7 mouse cellular contexts compared by ENCODE assay signal in genomic region chr14:25695059-25695458, GRCm38 (mm10). TPM values are rescaled to one million over a fixed set of nuclear protein-coding genes. Genes with fewer than 3 reads are reported as not detected.
DNase-seq lines count a peak whose midpoint lies in the region; ATAC-seq lines count a peak whose summit lies in the region.

No protein-coding gene starts in this region.

- 52% methylated on average over 6 of the region's 6 CpGs for WGBS in embryonic facial prominence, embryonic 14.5 days
- WGBS in limb, embryonic 11.5 days = 66% methylated on average over 6 of the region's 6 CpGs
- 78% methylated on average over 6 of the region's 6 CpGs for WGBS in neural tube, embryonic 15.5 days

- peaks cover 68% of the 10 kb centered on the region for H3K36me3 ChIP-seq in megakaryocyte, embryonic 14.5 days (replicated peaks; ENCODE audit: low read length)
- peaks cover 39% of the 10 kb centered on the region for H3K36me3 ChIP-seq in embryonic facial prominence, embryonic 14.5 days (ENCODE audit: control insufficient read depth, insufficient read depth, low read length)
- peaks cover 6% of the 10 kb centered on the region; the same call in 1 of the 2 replicates for H3K36me3 ChIP-seq in limb, embryonic 11.5 days (ENCODE audit: control insufficient read depth, insufficient read depth, low read length)
- peaks cover 38% of the 10 kb centered on the region for H3K36me3 ChIP-seq in neural tube, embryonic 15.5 days

- H3K4me1 ChIP-seq in megakaryocyte, embryonic 14.5 days = peaks cover 81% of the 10 kb centered on the region
- H3K4me1 ChIP-seq in embryonic facial prominence, embryonic 14.5 days (ENCODE audit: control insufficient read depth, insufficient read depth, low read length) = peaks cover 18% of the 10 kb centered on the region
- H3K4me1 ChIP-seq in limb, embryonic 11.5 days (ENCODE audit: control insufficient read depth, insufficient read depth, low read length) = peaks cover 13% of the 10 kb centered on the region
- peaks cover 29% of the 10 kb centered on the region for H3K4me1 ChIP-seq in neural tube, embryonic 15.5 days

- peak overlapping the region; percentile 74 for H3K9ac ChIP-seq in embryonic facial prominence, embryonic 14.5 days (ENCODE audit: low read depth, low read length)
- peak overlapping the region; percentile 24; the same call in 1 of the 2 replicates for H3K9ac ChIP-seq in limb, embryonic 11.5 days (ENCODE audit: low read length)
- H3K9ac ChIP-seq in neural tube, embryonic 15.5 days (replicated peaks) = peak overlapping the region; percentile 82

- no peak for DNase-seq in embryonic facial prominence, embryonic 14.5 days (ENCODE audit: low spot score)
- DNase-seq in limb, embryonic 11.5 days (ENCODE audit: low spot score) = no peak
- DNase-seq in right cerebral cortex, postnatal 36 days (ENCODE audit: low spot score in 2 of 2) = no peak
- no peak for DNase-seq in cerebellum, postnatal 14 days

- peak overlapping the region; percentile 95 for H3K4me2 ChIP-seq in embryonic facial prominence, embryonic 14.5 days (ENCODE audit: low read depth, low read length)
- peak overlapping the region; percentile 80 for H3K4me2 ChIP-seq in limb, embryonic 11.5 days (ENCODE audit: low read depth, severe bottlenecking)
- H3K4me2 ChIP-seq in neural tube, embryonic 15.5 days = peak overlapping the region; percentile 95

- H3K27me3 ChIP-seq in megakaryocyte, embryonic 14.5 days (replicated peaks) = peaks cover 14% of the 10 kb centered on the region
- H3K27me3 ChIP-seq in embryonic facial prominence, embryonic 14.5 days (replicated peaks; ENCODE audit: control insufficient read depth, insufficient read depth, low read length) = no peaks in the 10 kb centered on the region
- no peaks in the 10 kb centered on the region for H3K27me3 ChIP-seq in limb, embryonic 11.5 days (ENCODE audit: control insufficient read depth, insufficient read depth, low read length)
- no peaks in the 10 kb centered on the region for H3K27me3 ChIP-seq in neural tube, embryonic 15.5 days (replicated peaks)

- no peak overlapping the region for H3K27ac ChIP-seq in embryonic facial prominence, embryonic 14.5 days (replicated peaks; ENCODE audit: low read depth, low read length)
- H3K27ac ChIP-seq in limb, embryonic 11.5 days (replicated peaks; ENCODE audit: low read depth, low read length) = no peak overlapping the region
- no peak overlapping the region for H3K27ac ChIP-seq in neural tube, embryonic 15.5 days (replicated peaks)

- no peaks in the 10 kb centered on the region for H3K9me3 ChIP-seq in megakaryocyte, embryonic 14.5 days
- no peaks in the 10 kb centered on the region for H3K9me3 ChIP-seq in embryonic facial prominence, embryonic 14.5 days (ENCODE audit: control insufficient read depth, low read length)
- no peaks in the 10 kb centered on the region for H3K9me3 ChIP-seq in limb, embryonic 11.5 days (ENCODE audit: control insufficient read depth, low read length)
- no peaks in the 10 kb centered on the region for H3K9me3 ChIP-seq in neural tube, embryonic 15.5 days (replicated peaks)

- no peak for ATAC-seq in megakaryocyte, adult 5-6 weeks (ENCODE audit: poor library complexity, severe bottlenecking)
- ATAC-seq in embryonic facial prominence, embryonic 14.5 days (ENCODE audit: low read depth) = no peak
- ATAC-seq in limb, embryonic 11.5 days (ENCODE audit: insufficient number of reproducible peaks, low FRiP score, low TSS enrichment, low read depth) = no peak
- no peak for ATAC-seq in neural tube, embryonic 15.5 days (ENCODE audit: low FRiP score)

- H3K4me3 ChIP-seq in megakaryocyte, embryonic 14.5 days (replicated peaks) = peak overlapping the region; percentile 97
- peak overlapping the region; percentile 87 for H3K4me3 ChIP-seq in embryonic facial prominence, embryonic 14.5 days (ENCODE audit: low read depth, low read length)
- peak overlapping the region; percentile 79 for H3K4me3 ChIP-seq in limb, embryonic 11.5 days (ENCODE audit: low read depth, low read length)
- H3K4me3 ChIP-seq in neural tube, embryonic 15.5 days (replicated peaks) = peak overlapping the region; percentile 87

RNA-seq across cellular contexts. Expression of gene Ppif, which starts 1.1 kb away (rescaled TPM):
- polyA plus RNA-seq in megakaryocyte, embryonic 14.5 days (2012; ENCODE audit: insufficient read depth, low replicate concordance) = 237 and 451 TPM in 2 replicates
- 27.5 and 30.6 TPM in 2 replicates for total RNA-seq in megakaryocyte, adult 5-6 weeks (2015)
- 6.1 and 9.3 TPM in 2 replicates for total RNA-seq in megakaryocyte, adult 5-6 weeks (2017)
- 27.3 and 28.4 TPM in 2 replicates for polyA plus RNA-seq in embryonic facial prominence, embryonic 14.5 days (2014; fragmentation: Nextera tagmentation; extraction: Ambion mirVana)
- 47.4 and 50.9 TPM in 2 replicates for polyA plus RNA-seq in limb, embryonic 11.5 days (2014; fragmentation: Nextera tagmentation; extraction: Ambion mirVana)
- 38.0 and 42.9 TPM in 2 replicates for polyA plus RNA-seq in neural tube, embryonic 15.5 days (2015; fragmentation: Nextera tagmentation; extraction: Ambion mirVana)

Comparison
In these comparisons a context has a peak if more than half of its experiments do, and no peak if none do; other contexts are left out.
1. H3K9ac ChIP-seq: peak in every context shown above with its lines; median percentile 82 in neural tube, embryonic 15.5 days; 74 in embryonic facial prominence, embryonic 14.5 days; 24 in limb, embryonic 11.5 days.